15 mouse cellular contexts compared by ENCODE assay signal in the genomic region with DNA sequence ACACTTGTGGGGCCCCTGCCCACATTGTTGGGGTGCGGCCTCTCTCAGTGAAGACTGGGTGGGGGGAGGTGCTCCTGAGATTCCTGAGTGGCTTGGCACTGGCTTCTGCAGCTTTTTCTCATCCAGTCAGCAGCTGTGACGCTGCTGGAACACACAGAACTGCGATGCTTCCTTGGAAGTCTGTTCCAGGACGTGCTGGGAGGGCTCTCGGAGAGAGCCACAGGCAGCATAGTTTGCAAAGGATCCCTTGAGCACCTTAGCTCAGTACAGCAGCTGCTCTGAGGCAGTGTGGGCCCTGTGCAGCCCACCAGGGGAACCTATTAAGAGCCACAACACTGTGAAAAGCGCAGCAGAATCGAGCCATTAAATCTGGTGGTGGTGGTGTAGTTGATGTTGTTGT.
DNase-seq lines count a peak whose midpoint lies in the region; ATAC-seq lines count a peak whose summit lies in the region.
"Had no signal": no experiment of that assay in that cellular context is flagged by ENCODE, and none has a peak within 500 bp of the region (broad histone marks: within the 10 kb centered on the region; RNA-seq: fewer than 3 reads in every experiment).

No protein-coding gene starts in this region.

- H3K4me1 ChIP-seq in forebrain, embryonic 10.5 days = peaks cover 9% of the 10 kb centered on the region
- H3K4me1 ChIP-seq in forebrain, embryonic 13.5 days = peaks cover 4% of the 10 kb centered on the region
- H3K4me1 ChIP-seq in kidney, embryonic 15.5 days = peaks cover 4% of the 10 kb centered on the region; the same call in 1 of the 2 replicates
- H3K4me1 ChIP-seq in embryonic facial prominence, embryonic 14.5 days (ENCODE audit: control insufficient read depth, insufficient read depth, low read length) = peaks cover 18% of the 10 kb centered on the region
- no peaks in the 10 kb centered on the region for H3K4me1 ChIP-seq in neural tube, embryonic 14.5 days (ENCODE audit: control insufficient read depth, insufficient read depth, low read length)

- no peaks in the 10 kb centered on the region for H3K27me3 ChIP-seq in forebrain, embryonic 10.5 days (ENCODE audit: poor library complexity, severe bottlenecking)
- H3K27me3 ChIP-seq in forebrain, embryonic 13.5 days = no peaks in the 10 kb centered on the region
- no peaks in the 10 kb centered on the region for H3K27me3 ChIP-seq in kidney, embryonic 15.5 days
- H3K27me3 ChIP-seq in embryonic facial prominence, embryonic 14.5 days (replicated peaks; ENCODE audit: control insufficient read depth, insufficient read depth, low read length) = no peaks in the 10 kb centered on the region
- H3K27me3 ChIP-seq in neural tube, embryonic 14.5 days (ENCODE audit: control insufficient read depth, insufficient read depth, low read length) = no peaks in the 10 kb centered on the region
- H3K27me3 ChIP-seq: embryonic facial prominence, embryonic 15.5 days; Patski had no signal

- WGBS in forebrain, embryonic 10.5 days = 65% methylated on average over 7 of the region's 7 CpGs
- WGBS in forebrain, embryonic 13.5 days = 56% methylated on average over 7 of the region's 7 CpGs
- 54% methylated on average over 7 of the region's 7 CpGs for whole genome bisulfite sequencing in kidney, embryonic 15.5 days
- 31% methylated on average over 7 of the region's 7 CpGs for WGBS in embryonic facial prominence, embryonic 14.5 days
- 38% methylated on average over 7 of the region's 7 CpGs for WGBS in neural tube, embryonic 14.5 days

- no peak overlapping the region for H3K4me3 ChIP-seq in forebrain, embryonic 10.5 days
- no peak overlapping the region for H3K4me3 ChIP-seq in forebrain, embryonic 13.5 days
- H3K4me3 ChIP-seq in kidney, embryonic 15.5 days (replicated peaks) = no peak overlapping the region
- no peak overlapping the region for H3K4me3 ChIP-seq in embryonic facial prominence, embryonic 14.5 days (ENCODE audit: low read depth, low read length)
- H3K4me3 ChIP-seq in neural tube, embryonic 14.5 days (ENCODE audit: low read depth, low read length) = no peak overlapping the region
- H3K4me3 ChIP-seq: embryonic facial prominence, embryonic 15.5 days had no signal

- ATAC-seq in forebrain, embryonic 13.5 days = no peak
- peak; percentile 33; the same call in 1 of the 2 replicates for ATAC-seq in kidney, embryonic 15.5 days (replicated peaks; ENCODE audit: low FRiP score)
- ATAC-seq in embryonic facial prominence, embryonic 14.5 days (ENCODE audit: low read depth) = peak; percentile 71
- peak; percentile 69; the same call in 1 of the 2 replicates for ATAC-seq in neural tube, embryonic 14.5 days (ENCODE audit: low read depth)
- ATAC-seq: Patski had no signal

- DNase-seq in forebrain, embryonic 10.5 days (ENCODE audit: extremely low spot score, low spot score) = no peak
- no peak for DNase-seq in kidney, adult 8-10 months
- peak; percentile 79 for DNase-seq in embryonic facial prominence, embryonic 14.5 days (ENCODE audit: low spot score)
- no peak for DNase-seq in kidney, postnatal 36 days
- no peak for DNase-seq in spleen, postnatal 10 days (ENCODE audit: low spot score in 2 of 2)
- DNase-seq: adrenal gland, adult 8-10 months; kidney, adult 2 months; spleen, adult 18-20 months; thymus, postnatal 25 days had no signal

- H3K36me3 ChIP-seq in forebrain, embryonic 10.5 days (replicated peaks) = no peaks in the 10 kb centered on the region
- no peaks in the 10 kb centered on the region for H3K36me3 ChIP-seq in forebrain, embryonic 13.5 days (ENCODE audit: poor library complexity, severe bottlenecking)
- no peaks in the 10 kb centered on the region for H3K36me3 ChIP-seq in kidney, embryonic 15.5 days
- no peaks in the 10 kb centered on the region for H3K36me3 ChIP-seq in embryonic facial prominence, embryonic 14.5 days (ENCODE audit: control insufficient read depth, insufficient read depth, low read length)
- no peaks in the 10 kb centered on the region for H3K36me3 ChIP-seq in neural tube, embryonic 14.5 days (ENCODE audit: control insufficient read depth, insufficient read depth, low read length)
- H3K36me3 ChIP-seq: embryonic facial prominence, embryonic 15.5 days had no signal

- peak overlapping the region; percentile 40; the same call in 1 of the 2 replicates for H3K27ac ChIP-seq in forebrain, embryonic 10.5 days
- no peak overlapping the region for H3K27ac ChIP-seq in forebrain, embryonic 13.5 days
- H3K27ac ChIP-seq in kidney, embryonic 15.5 days = no peak overlapping the region
- H3K27ac ChIP-seq in embryonic facial prominence, embryonic 14.5 days (replicated peaks; ENCODE audit: low read depth, low read length) = 0 out of 2 replicates have a peak overlapping the region, but pooled peaks have one; percentile 39
- H3K27ac ChIP-seq in neural tube, embryonic 14.5 days (ENCODE audit: low read depth, low read length) = no peak overlapping the region
- H3K27ac ChIP-seq: embryonic facial prominence, embryonic 15.5 days; liver, embryonic 14.5 days had no signal

- no peak overlapping the region for H3K4me2 ChIP-seq in forebrain, embryonic 13.5 days
- H3K4me2 ChIP-seq in kidney, embryonic 15.5 days = no peak overlapping the region
- no peak overlapping the region for H3K4me2 ChIP-seq in embryonic facial prominence, embryonic 14.5 days (ENCODE audit: low read depth, low read length)
- H3K4me2 ChIP-seq in neural tube, embryonic 14.5 days (ENCODE audit: low read depth, low read length) = no peak overlapping the region
- H3K4me2 ChIP-seq: embryonic facial prominence, embryonic 15.5 days had no signal

- no peak overlapping the region for H3K9ac ChIP-seq in forebrain, embryonic 13.5 days
- no peak overlapping the region for H3K9ac ChIP-seq in kidney, embryonic 15.5 days
- H3K9ac ChIP-seq in embryonic facial prominence, embryonic 14.5 days (ENCODE audit: low read depth, low read length) = no peak overlapping the region
- no peak overlapping the region for H3K9ac ChIP-seq in neural tube, embryonic 14.5 days (replicated peaks; ENCODE audit: low read depth, low read length)
- H3K9ac ChIP-seq: embryonic facial prominence, embryonic 15.5 days; liver, embryonic 14.5 days had no signal

- no peaks in the 10 kb centered on the region for H3K9me3 ChIP-seq in forebrain, embryonic 10.5 days
- 0 out of 2 replicates have a peak, but pooled peaks cover 3% of the 10 kb centered on the region for H3K9me3 ChIP-seq in forebrain, embryonic 13.5 days (replicated peaks)
- no peaks in the 10 kb centered on the region for H3K9me3 ChIP-seq in kidney, embryonic 15.5 days (replicated peaks)
- no peaks in the 10 kb centered on the region for H3K9me3 ChIP-seq in embryonic facial prominence, embryonic 14.5 days (ENCODE audit: control insufficient read depth, low read length)
- H3K9me3 ChIP-seq in neural tube, embryonic 14.5 days (ENCODE audit: control insufficient read depth, low read length) = no peaks in the 10 kb centered on the region
- H3K9me3 ChIP-seq: embryonic facial prominence, embryonic 15.5 days had no signal

Comparison
In these comparisons a context has a peak if more than half of its experiments do, and no peak if none do; other contexts are left out.
1. H3K27ac ChIP-seq: peak in forebrain, embryonic 10.5 days (single experiment) and embryonic facial prominence, embryonic 14.5 days (single experiment); none in forebrain, embryonic 13.5 days (single experiment), kidney, embryonic 15.5 days (single experiment) and neural tube, embryonic 14.5 days (single experiment).